Mouse (Mus musculus) inflammation-experienced regulatory T-cells (primary cell): Measurements from ENCODE around the gene Mat2b. TPM values are rescaled to one million over a fixed set of nuclear protein-coding genes. Genes with fewer than 3 reads are reported as not detected.

ENCODE experiments used
- polyA plus RNA-seq, 2 experiments: library from polyadenylated mRNA; unstranded; fragments of 100-300 nt; shearing (Covaris generic); gene quantifications; one replicate each; pipeline ENCODE4 v1.2.1; 2017

The Mat2b gene
- polyA plus RNA-seq: 100 to 1,000 TPM; 232 to 236 TPM

DNA sequence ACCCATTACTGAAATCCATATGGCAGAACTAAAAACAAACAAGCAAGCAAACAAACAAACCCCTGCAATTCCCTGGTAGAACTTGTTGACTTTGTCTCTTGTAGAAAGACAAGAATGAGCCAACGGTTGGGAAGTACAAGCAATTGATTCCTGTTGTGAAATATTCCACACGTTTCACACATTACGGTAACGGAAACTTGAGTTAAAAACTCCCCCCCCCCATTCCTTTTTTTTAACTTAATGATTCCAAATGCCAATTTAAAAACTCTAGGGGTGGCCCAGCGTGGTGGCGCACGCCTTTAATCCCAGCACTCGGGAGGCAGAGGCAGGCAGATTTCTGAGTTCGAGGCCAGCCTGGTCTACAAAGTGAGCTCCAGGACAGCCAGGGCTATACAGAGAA is at the start of gene Mat2b:
Mat2b (minus strand) TSS at position 101 of the 400 bp plus-strand sequence.

GRCm38 (mm10) chr11:40733339-40734174 is 38.6 kb upstream of the Mat2b start, which contains the start of the genes Hmmr and Nudcd2:
Gene Hmmr (minus strand): TSS chr11:40733422.
Gene Nudcd2 (plus strand): TSS chr11:40733667.

Other genes starting within 250 kb of the Mat2b start
- gene Hmmr, start 38.2 kb upstream of the Mat2b start, polyA plus RNA-seq: 1 to 10 TPM; 2.0 to 3.0 TPM
- 10 to 100 TPM; 57.9 to 69.2 TPM for gene Nudcd2, start 38.5 kb upstream of the Mat2b start, polyA plus RNA-seq
- gene Ccng1, start 60.1 kb upstream of the Mat2b start, polyA plus RNA-seq: 100 to 1,000 TPM; 136 to 148 TPM